Mouse (Mus musculus): Measurements from ENCODE around the gene Dclk1. TPM values are rescaled to one million over a fixed set of nuclear protein-coding genes. Genes with fewer than 3 reads are reported as not detected.

Gene Dclk1
- polyA plus RNA-seq, 2 experiments = 23.3 to 66.2 TPM

GRCm38 (mm10) chr3:55250631-55251030, 8.5 kb downstream of the Dclk1 start:
- Histone ChIP-seq H3K9me3 (ENCODE audit: control insufficient read depth, low read length) (no peaks in the 10 kb centered on the region), H3K27me3 (ENCODE audit: control insufficient read depth, insufficient read depth, low read length) (no peaks in the 10 kb centered on the region), H3K4me2 (replicated peaks; ENCODE audit: low read depth, low read length, severe bottlenecking) (0 out of 2 replicates have a peak overlapping the region, but pooled peaks have one; percentile 15), H3K4me3 (replicated peaks; ENCODE audit: low read length) (no peak overlapping the region), H3K9ac (ENCODE audit: low read depth, low read length, severe bottlenecking) (no peak overlapping the region), H3K4me1 (ENCODE audit: control insufficient read depth, insufficient read depth, low read length) (no peaks in the 10 kb centered on the region), H3K36me3 (ENCODE audit: control insufficient read depth, insufficient read depth, low read length) (peaks cover 11% of the 10 kb centered on the region), H3K27ac (replicated peaks; ENCODE audit: low read depth, low read length) (no peak overlapping the region)
- WGBS = 83% methylated on average over 2 of the region's 2 CpGs
- TF ChIP-seq POLR2A (IDR thresholded peaks at IDR 0.05; ENCODE audit: borderline replicate concordance, extremely low read depth, insufficient read depth, insufficient read length) = no peak
- ATAC-seq (ENCODE audit: low FRiP score, low read depth) = no peak
- DNase-seq (ENCODE audit: low spot score) = no peak

DNA sequence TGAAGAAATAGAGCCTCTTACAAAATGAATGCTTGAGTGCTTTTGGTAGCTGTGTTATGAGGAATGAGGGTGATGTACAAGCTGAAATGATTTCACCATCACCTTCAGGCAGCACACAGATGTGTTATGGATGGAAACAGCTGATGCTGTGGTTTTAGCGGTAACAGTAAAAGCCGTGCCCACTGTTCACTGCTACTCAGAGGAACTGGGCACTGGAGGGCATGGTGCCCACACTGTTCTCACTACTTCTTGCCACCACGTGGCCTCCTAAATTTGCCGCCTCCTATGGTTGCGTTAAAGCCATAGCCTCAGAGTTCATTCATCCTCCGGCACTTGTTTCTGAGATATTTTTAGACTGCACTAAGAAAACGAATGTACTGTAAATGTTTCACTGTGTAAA, 18.0 kb downstream of the Dclk1 start:
- Histone ChIP-seq H3K27me3 (ENCODE audit: control insufficient read depth, insufficient read depth, low read length) (no peaks in the 10 kb centered on the region), H3K4me1 (ENCODE audit: control insufficient read depth, insufficient read depth, low read length) (no peaks in the 10 kb centered on the region), H3K9ac (ENCODE audit: low read depth, low read length, severe bottlenecking) (no peak overlapping the region), H3K4me2 (replicated peaks; ENCODE audit: low read depth, low read length, severe bottlenecking) (no peak overlapping the region), H3K36me3 (ENCODE audit: control insufficient read depth, insufficient read depth, low read length) (peaks cover 3% of the 10 kb centered on the region; the same call in 1 of the 2 replicates), H3K27ac (replicated peaks; ENCODE audit: low read depth, low read length) (no peak overlapping the region), H3K4me3 (replicated peaks; ENCODE audit: low read length) (no peak overlapping the region), H3K9me3 (ENCODE audit: control insufficient read depth, low read length) (no peaks in the 10 kb centered on the region)
- no peak for TF ChIP-seq POLR2A (IDR thresholded peaks at IDR 0.05; ENCODE audit: borderline replicate concordance, extremely low read depth, insufficient read depth, insufficient read length)
- DNase-seq (ENCODE audit: low spot score) (no peak), ATAC-seq (ENCODE audit: low FRiP score, low read depth) (no peak)
- 77% methylated on average over 7 of the region's 7 CpGs for WGBS

DNA sequence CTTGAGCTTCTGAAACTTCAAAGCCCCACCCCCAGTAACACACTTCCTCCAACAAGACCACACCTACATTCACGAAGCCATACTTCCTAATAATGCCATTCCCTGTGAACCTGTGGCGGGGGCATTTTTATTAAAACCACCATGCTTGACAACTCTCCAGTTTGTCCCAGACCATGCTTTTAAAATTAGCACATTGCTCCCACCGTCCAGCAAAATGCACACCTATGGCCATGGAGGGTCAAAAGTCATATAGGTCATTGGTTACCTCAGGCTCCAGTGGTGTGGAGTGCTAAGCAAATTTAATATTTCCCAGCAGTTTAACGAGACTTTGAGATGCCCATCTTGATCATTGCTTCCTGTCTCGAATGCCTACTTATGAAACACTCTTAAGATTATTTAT, 23.9 kb downstream of the Dclk1 start:
- ATAC-seq (ENCODE audit: low FRiP score, low read depth) = no peak
- H3K9me3 ChIP-seq (ENCODE audit: control insufficient read depth, low read length) = no peaks in the 10 kb centered on the region
- WGBS = 90% methylated on average over 5 of the region's 5 CpGs

DNA sequence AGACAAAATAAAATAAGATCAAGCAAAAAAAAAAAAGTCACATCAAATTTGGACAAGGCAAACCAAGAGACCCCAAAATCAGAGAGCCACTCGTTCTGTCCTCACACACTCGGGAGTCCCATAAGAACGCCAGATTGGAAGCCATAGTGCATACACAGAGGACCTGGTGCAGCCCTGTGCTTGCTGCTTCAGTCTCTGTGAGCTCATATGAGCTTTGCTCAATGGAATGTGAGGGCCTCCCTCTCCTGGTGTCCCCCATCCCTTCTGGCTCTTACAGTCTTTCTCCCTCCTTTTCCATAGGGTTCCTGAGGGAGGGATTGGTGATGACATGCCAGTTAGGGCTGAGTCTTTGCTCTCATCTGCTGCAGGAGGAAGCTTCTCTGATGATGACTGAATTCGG, 27.6 kb downstream of the Dclk1 start:
- DNase-seq (ENCODE audit: low spot score) = no peak
- no peak overlapping the region for H3K27ac ChIP-seq (replicated peaks; ENCODE audit: low read depth, low read length)
- H3K4me1 ChIP-seq (ENCODE audit: control insufficient read depth, insufficient read depth, low read length) = peaks cover 9% of the 10 kb centered on the region
- WGBS = 77% methylated on average over 4 of the region's 4 CpGs
- no peak overlapping the region for H3K9ac ChIP-seq (ENCODE audit: low read depth, low read length, severe bottlenecking)
- H3K4me3 ChIP-seq (replicated peaks; ENCODE audit: low read length) = no peak overlapping the region
- H3K9me3 ChIP-seq (ENCODE audit: control insufficient read depth, low read length) = no peaks in the 10 kb centered on the region
- ATAC-seq (ENCODE audit: low FRiP score, low read depth) = 0 out of 2 replicates have a peak, but pooled peaks have one; percentile 50
- H3K4me2 ChIP-seq (replicated peaks; ENCODE audit: low read depth, low read length, severe bottlenecking) = no peak overlapping the region
- no peaks in the 10 kb centered on the region for H3K27me3 ChIP-seq (ENCODE audit: control insufficient read depth, insufficient read depth, low read length)
- no peaks in the 10 kb centered on the region for H3K36me3 ChIP-seq (ENCODE audit: control insufficient read depth, insufficient read depth, low read length)
- no peak for TF ChIP-seq POLR2A (IDR thresholded peaks at IDR 0.05; ENCODE audit: borderline replicate concordance, extremely low read depth, insufficient read depth, insufficient read length)

More for the DNA sequence above, 23.9 kb downstream of the Dclk1 start:
- peaks cover 9% of the 10 kb centered on the region for H3K4me1 ChIP-seq (ENCODE audit: control insufficient read depth, insufficient read depth, low read length)
- DNase-seq (ENCODE audit: low spot score) = no peak
- TF ChIP-seq POLR2A (IDR thresholded peaks at IDR 0.05; ENCODE audit: borderline replicate concordance, extremely low read depth, insufficient read depth, insufficient read length) = no peak
- no peak overlapping the region for H3K9ac ChIP-seq (ENCODE audit: low read depth, low read length, severe bottlenecking)
- no peak overlapping the region for H3K4me3 ChIP-seq (replicated peaks; ENCODE audit: low read length)
- H3K27me3 ChIP-seq (ENCODE audit: control insufficient read depth, insufficient read depth, low read length) = no peaks in the 10 kb centered on the region
- no peaks in the 10 kb centered on the region for H3K36me3 ChIP-seq (ENCODE audit: control insufficient read depth, insufficient read depth, low read length)
- H3K27ac ChIP-seq (replicated peaks; ENCODE audit: low read depth, low read length) = no peak overlapping the region
- no peak overlapping the region for H3K4me2 ChIP-seq (replicated peaks; ENCODE audit: low read depth, low read length, severe bottlenecking)

DNA sequence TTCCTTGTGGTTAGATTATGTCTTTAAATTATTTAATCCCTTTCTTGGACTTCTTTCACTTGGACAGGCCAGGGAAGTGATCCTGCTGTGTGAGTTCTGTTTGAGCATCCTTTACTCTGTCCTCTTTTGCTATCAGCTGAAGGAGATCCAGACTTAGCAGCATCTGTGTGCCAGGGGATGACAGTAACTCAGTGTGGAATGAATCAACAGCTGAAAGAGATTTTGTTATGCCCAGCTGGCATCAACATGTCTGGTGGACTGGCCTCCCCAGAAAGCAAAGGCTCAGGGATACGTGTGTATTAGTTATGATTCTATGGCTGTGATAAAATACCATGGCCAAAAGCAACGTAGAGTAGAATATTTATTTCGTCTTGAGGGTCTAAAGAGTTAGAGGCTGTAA, 28.2 kb downstream of the Dclk1 start:
- no peaks in the 10 kb centered on the region for H3K9me3 ChIP-seq (ENCODE audit: control insufficient read depth, low read length)
- no peak overlapping the region for H3K27ac ChIP-seq (replicated peaks; ENCODE audit: low read depth, low read length)
- no peak overlapping the region for H3K9ac ChIP-seq (ENCODE audit: low read depth, low read length, severe bottlenecking)
- ATAC-seq (ENCODE audit: low FRiP score, low read depth) = no peak
- H3K4me3 ChIP-seq (replicated peaks; ENCODE audit: low read length) = no peak overlapping the region
- no peak for DNase-seq (ENCODE audit: low spot score)
- 0 out of 2 replicates have a peak, but pooled peaks cover 4% of the 10 kb centered on the region for H3K36me3 ChIP-seq (ENCODE audit: control insufficient read depth, insufficient read depth, low read length)
- no peaks in the 10 kb centered on the region for H3K27me3 ChIP-seq (ENCODE audit: control insufficient read depth, insufficient read depth, low read length)
- peaks cover 9% of the 10 kb centered on the region for H3K4me1 ChIP-seq (ENCODE audit: control insufficient read depth, insufficient read depth, low read length)
- WGBS = 78% methylated on average over 3 of the region's 3 CpGs
- no peak overlapping the region for H3K4me2 ChIP-seq (replicated peaks; ENCODE audit: low read depth, low read length, severe bottlenecking)
- no peak for TF ChIP-seq POLR2A (IDR thresholded peaks at IDR 0.05; ENCODE audit: borderline replicate concordance, extremely low read depth, insufficient read depth, insufficient read length)

DNA sequence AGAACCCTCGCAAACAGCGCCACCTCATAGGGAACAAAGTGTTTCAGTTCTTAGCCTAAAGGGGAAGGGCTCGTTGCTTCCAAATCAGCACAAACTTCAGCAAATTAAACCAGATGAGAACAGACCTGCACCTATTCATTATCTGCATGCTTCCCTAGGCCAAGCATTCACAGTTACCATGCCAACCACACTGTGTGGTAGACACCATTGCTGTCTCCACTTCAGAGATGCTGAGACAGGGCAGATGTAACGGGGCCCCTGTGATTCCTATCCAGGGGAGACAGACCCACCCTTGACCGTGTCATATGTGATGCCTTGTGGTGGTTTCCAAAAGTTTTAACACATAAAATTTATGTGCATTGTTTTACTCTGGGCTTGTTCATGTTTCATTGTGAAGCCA, 28.8 kb downstream of the Dclk1 start:
- Histone ChIP-seq H3K4me2 (replicated peaks; ENCODE audit: low read depth, low read length, severe bottlenecking) (no peak overlapping the region), H3K9me3 (ENCODE audit: control insufficient read depth, low read length) (no peaks in the 10 kb centered on the region), H3K27ac (replicated peaks; ENCODE audit: low read depth, low read length) (no peak overlapping the region), H3K9ac (ENCODE audit: low read depth, low read length, severe bottlenecking) (no peak overlapping the region), H3K4me3 (replicated peaks; ENCODE audit: low read length) (no peak overlapping the region), H3K4me1 (ENCODE audit: control insufficient read depth, insufficient read depth, low read length) (peaks cover 9% of the 10 kb centered on the region), H3K27me3 (ENCODE audit: control insufficient read depth, insufficient read depth, low read length) (no peaks in the 10 kb centered on the region), H3K36me3 (ENCODE audit: control insufficient read depth, insufficient read depth, low read length) (0 out of 2 replicates have a peak, but pooled peaks cover 4% of the 10 kb centered on the region)
- TF ChIP-seq POLR2A (IDR thresholded peaks at IDR 0.05; ENCODE audit: borderline replicate concordance, extremely low read depth, insufficient read depth, insufficient read length) = no peak
- ATAC-seq (ENCODE audit: low FRiP score, low read depth) = no peak
- whole genome bisulfite sequencing = 68% methylated on average over 5 of the region's 5 CpGs
- no peak for DNase-seq (ENCODE audit: low spot score)

All from limb, embryonic 14.5 days (tissue).